Mouse (Mus musculus): ENCODE measurements around the gene Itga2.

Gene Itga2

GRCm38 (mm10) chr13:114809624-114810210 is 122.2 kb downstream of the Itga2 start:
- DNase-seq: no peak

- no peak for DNase-seq
Observed at GRCm38 (mm10) chr13:114802971-114803370, 128.9 kb downstream of the Itga2 start.

GRCm38 (mm10) chr13:114801857-114802256 is 130.0 kb downstream of the Itga2 start:
- no peak for DNase-seq

- peak; percentile 39 to 71 for DNase-seq
Observed at GRCm38 (mm10) chr13:114793250-114794030, 138.5 kb downstream of the Itga2 start.

GRCm38 (mm10) chr13:114791511-114791910 is 140.4 kb downstream of the Itga2 start:
- no peak for DNase-seq
